Mouse (Mus musculus) megakaryocyte, embryonic 14.5 days (primary cell): ENCODE measurements around the gene Fam81a.

Source experiments
- FLI1 ChIP-seq: IDR thresholded peaks from 2 replicates; pipeline ENCODE4 v1.6.1; 2012; ENCODE audit warnings: low read length, inconsistent platforms, mixed read lengths
- GATA1 ChIP-seq: IDR thresholded peaks from 3 replicates; pipeline ENCODE4 v1.6.1; 2012; ENCODE audit warnings: mixed read lengths, low read length, inconsistent platforms, borderline replicate concordance

DNA sequence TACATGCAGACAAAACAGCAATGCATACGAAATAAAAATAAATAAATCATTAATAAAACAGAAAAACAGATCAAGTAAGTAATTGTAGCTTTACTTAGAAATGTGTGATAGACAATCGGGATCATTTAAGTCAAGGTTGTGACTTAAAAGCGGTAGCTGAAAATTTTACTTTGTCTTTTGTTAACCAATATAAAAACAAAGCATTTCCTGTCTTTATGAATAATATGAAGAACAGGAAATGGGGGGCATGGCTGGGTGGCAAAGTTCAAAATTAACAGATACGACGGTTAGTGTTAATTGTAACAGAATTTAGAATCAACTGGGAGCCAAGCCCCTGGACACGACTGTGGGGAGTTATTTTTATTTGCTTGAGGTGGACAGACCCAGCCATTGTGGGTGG lies 47.3 kb downstream of the Fam81a start:
- TF ChIP-seq GATA1: no peak
- TF ChIP-seq FLI1: no peak
